Mouse (Mus musculus): Measurements from ENCODE around the gene Vasn.

The Vasn gene

DNA sequence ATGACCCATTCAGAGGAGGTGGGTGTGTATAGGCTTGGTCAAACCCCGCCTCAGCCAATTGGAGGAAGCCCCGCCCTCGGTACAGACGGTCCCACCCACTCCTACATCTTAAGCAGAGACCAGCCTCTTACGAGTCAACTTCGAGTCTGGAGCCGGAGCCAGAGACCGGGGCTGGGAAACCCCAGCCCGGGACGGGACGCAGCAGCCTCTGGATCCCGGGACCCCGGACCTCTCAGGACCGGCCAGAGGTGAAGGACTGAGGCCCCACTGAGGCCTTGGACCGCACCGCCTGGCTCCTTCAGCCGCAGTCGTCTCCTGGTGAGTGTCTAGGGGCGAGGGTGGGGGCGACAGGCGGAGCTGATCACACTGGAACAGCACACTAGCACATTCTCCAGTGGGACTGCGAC lies at the start of gene Vasn, which contains the start of gene Dnaja3:
Gene Vasn, plus strand, starts transcription at position 111 of the 407 bp plus-strand sequence.
Gene Dnaja3, plus strand, starts transcription at position 159 of the 407 bp plus-strand sequence.
- peak; percentile 91 to 96 for DNase-seq (ENCODE audit: inconsistent age in 2 of 2, low spot score in 1 of 2)

DNA sequence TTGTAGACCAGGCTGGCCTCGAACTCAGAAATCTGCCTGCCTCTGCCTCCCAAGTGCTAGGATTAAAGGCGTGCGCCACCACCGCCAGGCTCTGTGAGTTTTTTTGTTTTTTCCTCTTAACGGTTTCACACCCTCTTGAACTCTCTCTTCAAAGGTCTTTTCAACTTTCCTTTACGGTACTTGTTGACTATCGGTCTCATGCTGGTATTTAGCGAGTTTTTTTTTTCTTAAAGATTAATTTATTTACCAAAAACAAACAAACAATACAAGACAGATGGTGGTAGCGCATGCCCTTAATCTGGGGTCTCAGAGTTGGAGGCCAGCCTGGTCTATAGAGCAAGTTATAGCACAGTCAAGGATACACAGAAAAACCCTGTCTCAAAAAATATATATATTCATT lies 49.5 kb upstream of the Vasn start:
- DNase-seq (ENCODE audit: inconsistent age in 2 of 2, low spot score in 1 of 2) = no peak

DNA sequence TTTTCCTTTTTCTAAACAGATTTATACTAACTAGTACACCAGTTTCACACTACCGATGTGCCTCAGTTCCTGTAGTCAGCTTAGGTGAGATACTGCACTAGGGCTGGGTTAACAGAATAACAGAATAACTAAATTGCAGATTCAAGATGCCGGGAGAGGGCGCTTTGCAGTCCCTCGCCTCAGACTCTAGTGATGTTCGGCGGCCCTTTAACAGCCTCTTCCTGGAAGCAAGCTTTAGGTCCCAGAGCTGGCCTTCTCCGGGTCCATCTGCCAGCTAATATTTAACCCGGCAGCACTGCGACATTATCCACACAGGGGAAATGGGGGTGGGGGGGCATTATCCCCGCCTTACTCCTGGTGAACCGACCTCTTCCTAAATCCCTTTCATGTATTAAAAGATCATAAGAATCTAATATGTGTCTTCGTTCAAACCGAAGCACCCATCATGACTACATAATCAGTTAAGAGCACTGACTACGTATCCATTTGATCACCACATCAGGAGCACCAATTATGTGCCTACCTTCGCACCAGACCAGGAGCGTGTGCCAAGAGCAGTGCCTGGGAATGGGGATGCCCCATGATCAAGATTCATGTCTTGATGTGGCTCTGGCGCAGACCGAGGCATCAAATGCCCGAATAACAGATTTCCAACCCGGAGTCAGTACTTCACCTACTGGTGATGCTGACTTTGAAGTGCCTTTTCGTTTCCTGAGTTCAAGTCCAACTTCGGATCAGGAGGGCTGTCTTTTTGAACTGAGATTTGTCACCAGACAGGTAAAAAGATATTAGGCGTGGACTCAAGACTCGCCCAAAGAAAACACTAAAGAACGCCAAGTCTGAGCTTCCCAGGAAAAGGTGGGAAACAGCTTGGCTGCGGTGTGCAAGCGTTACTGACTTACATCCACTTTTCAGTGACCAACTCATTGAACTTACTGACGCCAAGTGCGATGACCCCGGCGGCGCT lies 46.5 kb upstream of the Vasn start:
- peak; percentile 61 to 84 for DNase-seq (ENCODE audit: inconsistent age in 2 of 2, low spot score in 1 of 2)

DNA sequence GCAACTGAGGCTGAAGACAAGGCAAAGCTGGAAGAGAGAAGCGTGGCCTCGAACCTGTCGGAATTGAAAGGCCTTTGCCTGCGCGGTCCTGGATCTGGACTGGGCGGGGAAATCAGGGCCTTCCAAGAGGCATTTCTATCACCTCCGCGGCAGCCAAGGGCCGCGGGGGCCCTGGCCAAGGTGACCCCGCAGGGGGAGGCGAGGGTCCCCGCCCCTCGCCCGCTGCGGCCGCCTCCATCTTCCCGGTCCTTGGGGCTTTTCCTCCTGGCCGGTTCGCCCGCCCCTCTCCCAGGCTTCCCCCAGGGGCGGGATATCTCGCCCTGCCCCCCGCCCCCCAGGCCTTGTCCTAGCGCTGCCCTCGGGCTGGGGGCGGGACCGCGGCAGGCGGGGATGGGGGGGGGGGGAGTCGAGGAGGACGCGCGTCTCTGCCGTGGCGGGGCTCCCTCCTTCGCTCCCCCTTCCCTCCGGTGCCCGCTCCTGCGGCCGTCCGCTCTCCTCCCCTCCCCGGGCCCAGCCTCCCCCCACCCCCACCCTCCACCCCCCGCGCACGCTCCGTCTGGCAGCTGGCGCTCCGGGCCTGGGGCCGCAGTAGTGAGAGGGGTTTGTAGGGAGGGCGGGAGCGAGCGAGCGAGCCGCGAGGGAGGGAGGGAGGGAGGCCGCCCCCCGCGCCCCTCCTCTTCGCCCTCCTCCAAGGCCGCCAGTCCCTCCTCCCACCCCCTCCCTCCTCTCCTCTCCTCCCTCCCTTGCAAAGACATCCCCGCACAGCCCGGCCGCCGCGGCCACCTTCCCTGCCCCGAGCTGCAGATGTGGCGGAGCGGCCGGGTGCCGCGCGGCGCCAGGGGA lies 45.5 kb upstream of the Vasn start, which contains the start of gene Glis2:
Gene Glis2, plus strand, starts transcription at position 743 of the 843 bp plus-strand sequence.
- DNase-seq (ENCODE audit: inconsistent age in 2 of 2, low spot score in 1 of 2) = peak; percentile 74 to 89

DNA sequence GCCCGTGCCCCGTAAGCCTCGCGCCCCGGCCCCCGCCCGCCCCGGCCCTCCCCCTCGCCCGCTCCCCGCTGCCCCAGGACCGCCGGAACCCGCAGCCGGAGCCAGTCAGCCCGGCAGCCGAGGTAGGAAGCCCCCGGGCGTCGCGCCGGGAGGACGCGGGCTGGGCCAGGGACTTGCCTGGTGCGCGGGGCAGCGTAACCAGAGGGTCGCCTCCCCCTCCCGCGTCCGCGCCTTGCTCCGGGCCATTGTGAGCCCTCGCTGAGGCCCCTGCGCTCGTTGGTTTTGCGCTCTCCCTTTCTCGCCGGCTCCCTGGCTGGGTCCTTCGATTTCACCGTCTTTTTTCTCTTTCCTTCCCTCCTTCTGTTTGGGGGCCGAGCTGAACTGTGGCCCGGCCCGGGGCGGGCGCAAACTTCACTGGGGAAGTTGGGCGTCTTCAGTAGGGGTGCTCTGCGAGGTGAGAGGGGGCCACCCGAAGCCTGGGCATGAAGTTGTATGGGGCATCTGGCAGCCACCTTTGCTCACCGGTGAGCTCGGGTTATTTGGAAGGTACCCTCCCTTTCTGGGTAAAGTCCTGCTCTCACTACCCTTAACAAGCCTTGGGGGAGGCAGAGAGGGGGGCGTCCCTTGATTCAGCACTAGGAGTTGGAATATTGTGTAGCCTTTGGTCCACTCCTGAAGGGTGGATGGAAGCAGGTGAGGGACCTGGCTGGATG lies 44.8 kb upstream of the Vasn start:
- peak; percentile 61 to 85 for DNase-seq (ENCODE audit: inconsistent age in 2 of 2, low spot score in 1 of 2)

DNA sequence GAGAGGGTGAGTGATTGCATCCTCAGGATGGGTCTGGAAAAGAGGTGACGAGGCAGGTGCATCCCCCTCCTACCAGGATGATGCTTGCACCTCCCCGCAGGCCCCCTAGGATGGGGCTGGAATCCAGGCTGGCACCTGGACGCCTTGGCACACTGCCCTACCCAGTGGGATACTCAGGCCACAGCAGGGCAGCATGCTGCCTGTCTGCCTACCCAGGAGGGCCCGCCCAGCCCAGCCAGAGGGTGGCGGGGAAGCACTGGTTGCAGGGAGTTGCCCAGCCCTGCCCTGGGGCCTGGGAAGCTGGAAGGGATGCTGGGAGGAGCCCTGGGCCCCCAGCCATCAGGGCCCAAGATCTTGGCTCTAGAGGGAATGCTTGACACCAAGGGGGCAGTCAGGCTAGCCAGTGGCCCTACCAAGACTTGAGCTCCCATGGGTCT lies 44.2 kb upstream of the Vasn start:
- peak; percentile 62 to 79 for DNase-seq (ENCODE audit: inconsistent age in 2 of 2, low spot score in 1 of 2)

DNA sequence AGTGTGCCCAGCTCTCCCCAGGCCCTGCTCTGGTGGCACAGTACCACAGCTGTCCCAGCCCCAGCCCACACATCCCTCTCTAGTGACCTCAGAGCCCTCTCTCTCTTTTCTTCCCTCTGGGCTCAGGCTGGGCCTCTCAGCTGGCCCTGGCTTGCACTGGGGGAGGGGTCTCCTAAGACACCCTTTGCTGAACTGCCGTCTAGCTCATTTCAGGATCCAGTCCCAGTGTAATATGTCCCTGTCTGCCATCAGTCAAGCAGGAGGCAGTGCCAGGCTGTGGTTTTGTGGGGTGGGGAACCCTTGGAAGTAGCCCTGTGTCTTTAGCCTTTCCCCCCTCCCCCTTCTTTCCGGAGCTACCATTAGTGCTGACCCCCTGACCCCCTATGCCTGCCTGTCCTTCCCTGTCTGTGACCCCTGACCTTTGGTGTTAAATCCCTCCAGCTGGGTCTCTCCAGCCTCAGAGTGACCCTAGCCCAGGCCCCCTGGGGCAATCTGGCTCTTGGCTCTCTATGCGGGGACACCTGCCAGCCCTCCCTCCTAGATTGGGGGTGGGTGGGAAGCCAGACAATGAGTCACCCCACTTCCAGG lies 43.5 kb upstream of the Vasn start:
- DNase-seq (ENCODE audit: inconsistent age in 2 of 2, low spot score in 1 of 2) = no peak

DNA sequence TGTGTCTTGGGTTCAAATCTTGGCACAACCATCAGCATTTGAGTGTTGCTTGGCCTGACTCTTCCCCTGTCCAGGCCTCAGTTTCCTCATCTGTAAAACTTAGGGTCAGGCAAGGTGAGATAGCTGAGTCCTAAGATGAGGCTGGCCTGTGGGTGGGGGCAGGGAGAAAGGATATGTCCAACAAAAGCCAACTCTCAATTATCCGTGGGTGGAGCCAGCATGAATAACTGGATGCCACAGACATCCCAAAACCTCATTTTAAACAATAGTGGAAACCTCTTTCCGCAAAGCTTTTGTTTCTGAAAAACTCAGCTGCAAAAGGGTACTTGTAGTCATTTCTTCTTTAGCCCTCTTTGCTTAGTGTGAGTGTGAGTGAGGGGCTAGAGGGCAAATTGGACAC lies 42.9 kb upstream of the Vasn start:
- DNase-seq (ENCODE audit: inconsistent age in 2 of 2, low spot score in 1 of 2) = peak in 1 of 2 experiments; percentile 43

DNA sequence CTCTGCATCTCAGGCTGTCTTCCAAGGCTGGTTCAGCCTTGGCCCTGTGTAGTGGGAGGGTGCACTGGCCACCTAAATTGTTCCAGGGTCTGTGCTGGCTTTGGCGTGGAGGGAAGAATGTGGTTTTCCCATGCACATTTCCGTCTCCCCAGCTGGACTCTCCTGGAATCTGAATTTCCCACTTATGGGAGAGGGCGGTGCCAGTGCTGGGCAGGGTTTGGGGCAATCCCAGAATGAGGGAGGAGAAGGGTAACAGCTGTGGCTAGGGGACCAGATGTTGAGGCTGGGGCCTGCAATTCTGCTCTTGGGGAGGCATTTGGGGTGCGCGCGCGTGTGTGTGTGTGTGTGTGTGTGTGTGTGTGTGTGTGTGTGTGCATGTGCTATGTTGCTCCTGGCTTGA lies 42.4 kb upstream of the Vasn start:
- peak in 1 of 2 experiments; percentile 51 for DNase-seq (ENCODE audit: inconsistent age in 2 of 2, low spot score in 1 of 2)

DNA sequence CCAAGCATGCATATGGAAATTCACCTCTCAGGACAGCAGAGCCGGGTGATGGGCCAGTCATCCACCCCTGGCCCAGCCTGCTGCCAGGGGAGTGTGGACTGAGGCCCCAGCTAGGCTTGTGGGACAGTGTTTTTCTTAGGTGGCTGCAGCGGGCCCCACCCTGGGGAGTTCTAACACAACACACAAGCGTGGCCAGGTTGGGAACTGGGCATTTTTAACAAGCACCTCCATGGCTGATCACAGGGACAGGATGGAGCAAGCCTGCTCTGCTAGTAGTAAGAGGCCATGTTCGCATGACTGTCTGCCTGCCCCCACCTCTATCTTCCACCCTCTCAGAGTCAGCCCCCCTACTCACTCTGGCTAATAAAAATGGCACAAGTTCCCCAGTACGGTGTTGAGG lies 41.7 kb upstream of the Vasn start:
- peak in 1 of 2 experiments; percentile 28 for DNase-seq (ENCODE audit: inconsistent age in 2 of 2, low spot score in 1 of 2)

DNA sequence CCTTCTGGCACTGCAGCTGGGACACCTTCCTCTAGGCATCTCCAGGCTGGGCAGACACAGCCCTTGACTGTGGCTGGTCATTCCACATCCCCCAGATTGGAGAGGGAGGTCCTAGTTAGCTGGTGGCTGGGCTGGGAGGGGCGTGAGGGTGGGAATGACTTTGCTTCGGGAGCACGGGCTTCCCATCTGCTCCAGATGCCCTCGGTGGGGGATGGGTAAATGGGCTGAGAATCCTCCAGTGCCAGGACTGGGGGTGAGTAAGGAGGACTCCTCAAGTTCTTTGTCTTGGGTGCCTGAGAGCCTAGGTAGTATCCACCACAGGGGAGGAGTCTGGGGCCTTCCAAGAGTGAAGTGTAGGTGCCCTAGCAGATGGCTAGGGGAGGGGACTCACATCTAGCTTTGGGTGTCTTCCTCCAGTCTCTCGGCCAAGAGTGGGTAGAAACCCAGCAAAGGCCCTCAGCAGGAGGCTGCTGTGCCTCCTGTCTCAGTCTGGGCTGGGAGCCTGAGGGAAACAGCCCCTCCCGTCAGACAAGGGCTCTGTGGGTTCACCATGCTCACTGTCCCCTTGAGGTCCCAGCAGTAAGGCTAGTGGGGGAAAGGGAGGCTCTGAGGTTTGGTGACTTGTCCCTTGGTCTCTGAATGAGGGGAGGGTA lies 40.7 kb upstream of the Vasn start:
- peak in 1 of 2 experiments; percentile 36 for DNase-seq (ENCODE audit: inconsistent age in 2 of 2, low spot score in 1 of 2)

DNA sequence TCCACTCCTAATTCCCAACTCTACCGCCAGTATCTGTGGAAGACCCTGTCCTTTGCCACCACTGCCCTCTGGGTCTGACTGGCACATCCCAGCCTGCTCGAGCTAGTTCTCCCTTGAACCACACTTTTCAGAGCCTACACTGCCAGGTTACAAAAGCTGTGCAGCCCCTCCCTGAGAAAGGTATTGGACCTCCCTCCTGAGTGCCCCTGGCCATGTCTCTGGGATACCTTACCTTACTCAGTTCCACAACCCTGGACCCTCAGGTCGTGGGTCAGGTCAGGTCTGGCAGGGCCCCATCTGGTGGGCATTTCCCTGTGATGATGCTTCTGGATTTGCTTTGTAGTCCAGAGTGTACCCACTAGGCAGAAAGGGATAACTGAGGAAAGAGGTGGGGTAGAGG lies 40.1 kb upstream of the Vasn start:
- no peak for DNase-seq (ENCODE audit: inconsistent age in 2 of 2, low spot score in 1 of 2)

DNA sequence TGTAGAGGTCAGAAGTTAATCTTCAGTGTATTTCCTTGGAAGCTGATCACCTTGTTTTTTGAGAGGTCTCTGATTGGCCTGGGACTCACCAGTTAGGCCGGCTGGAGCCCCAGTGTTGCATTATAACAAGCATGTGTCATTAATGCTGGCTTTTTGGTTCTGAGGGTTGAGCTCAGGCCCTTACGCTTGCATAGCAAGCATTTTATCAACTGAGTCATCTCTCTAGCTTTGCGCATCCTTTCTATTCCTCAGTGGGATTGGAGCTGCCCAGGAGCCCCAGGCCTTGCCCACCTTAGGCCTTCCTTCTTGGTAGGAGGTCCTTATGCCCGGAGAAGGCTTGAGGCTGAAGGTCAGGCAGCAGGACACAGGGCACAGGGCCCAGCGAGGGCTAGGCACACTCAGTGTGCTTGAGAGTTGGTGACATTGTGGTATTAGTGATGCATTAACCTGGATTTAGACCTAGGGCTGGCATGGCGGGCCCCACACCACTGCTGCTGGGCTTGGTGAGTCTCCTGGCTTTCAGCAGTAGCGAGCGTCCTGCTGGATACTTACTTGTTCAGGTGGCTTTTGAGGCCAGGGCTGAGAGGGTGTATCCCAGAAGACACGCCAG lies 38.9 kb upstream of the Vasn start:
- no peak for DNase-seq (ENCODE audit: inconsistent age in 2 of 2, low spot score in 1 of 2)

DNA sequence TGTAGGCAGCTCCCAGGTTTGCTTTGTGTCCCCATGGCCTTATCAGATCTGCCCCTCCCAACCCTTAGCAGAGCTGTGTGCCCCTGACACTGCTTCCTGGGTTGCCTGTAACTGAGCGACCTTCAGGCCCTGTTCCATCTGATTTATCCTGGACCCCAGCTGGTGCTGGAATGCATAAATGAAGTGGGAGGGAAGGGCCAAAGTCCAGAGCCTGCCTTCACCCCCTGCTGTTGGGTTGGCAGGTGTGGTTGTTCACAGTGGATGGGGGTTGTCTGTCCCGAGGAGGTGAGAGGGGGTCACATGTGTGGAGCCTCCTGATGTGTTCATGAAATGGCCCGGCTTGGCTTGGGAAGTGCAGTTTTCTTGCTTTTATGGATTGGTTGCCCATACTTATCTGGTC lies 37.6 kb upstream of the Vasn start:
- DNase-seq (ENCODE audit: inconsistent age in 2 of 2, low spot score in 1 of 2) = no peak

DNA sequence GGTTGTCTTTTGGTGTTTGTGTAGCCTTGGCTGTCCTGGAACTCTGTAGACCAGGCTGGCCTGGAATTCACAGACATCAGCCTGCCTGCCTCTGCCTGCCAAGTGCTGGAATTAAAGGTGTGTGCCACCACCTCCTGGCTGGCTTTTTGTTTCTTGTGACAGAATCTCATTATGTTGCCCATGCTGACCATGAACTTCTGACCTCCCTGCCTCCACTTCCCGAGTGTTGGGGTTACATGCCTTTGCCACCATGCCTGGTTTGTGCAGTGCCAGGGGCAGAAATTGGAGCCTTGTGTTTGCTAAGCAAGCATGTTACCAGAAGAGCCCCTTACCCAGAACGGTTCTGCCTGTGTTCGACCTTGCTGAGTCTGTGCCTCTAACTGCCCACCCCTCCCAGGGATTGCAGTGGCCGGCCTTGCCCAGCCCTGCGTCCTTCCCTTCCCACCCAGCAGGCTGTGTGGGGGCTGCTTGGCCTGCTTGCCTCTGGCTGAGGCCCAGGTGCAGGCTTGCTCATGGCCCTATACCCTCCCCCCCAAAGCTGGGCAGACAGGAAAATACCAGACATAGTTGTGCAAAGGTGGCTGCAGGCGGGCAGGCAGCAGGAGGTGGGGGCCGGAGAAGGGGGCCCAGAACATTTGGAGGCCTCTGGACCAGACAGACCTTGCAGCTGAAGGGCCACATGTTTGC lies 36.8 kb upstream of the Vasn start:
- DNase-seq (ENCODE audit: inconsistent age in 2 of 2, low spot score in 1 of 2) = peak in 1 of 2 experiments; percentile 70

DNA sequence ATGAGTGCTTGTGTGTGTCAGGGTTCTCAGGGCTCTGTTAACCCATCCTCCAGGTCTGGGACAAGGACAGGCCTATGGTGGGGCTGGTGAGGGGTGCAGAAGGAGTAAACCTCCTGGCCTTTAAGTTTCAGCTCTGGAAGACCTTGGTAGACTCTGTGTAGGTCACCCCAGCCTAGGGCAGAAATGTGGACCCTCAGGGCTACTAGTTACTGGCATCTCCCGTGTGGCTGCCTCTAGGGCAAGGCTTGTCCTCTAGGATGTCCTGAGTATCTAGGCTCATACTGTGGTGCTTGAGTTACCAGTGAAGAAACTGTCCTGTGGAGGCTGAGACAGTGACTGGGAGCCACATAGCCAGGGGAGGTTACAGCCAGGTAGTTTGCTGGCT lies 36.3 kb upstream of the Vasn start:
- DNase-seq (ENCODE audit: inconsistent age in 2 of 2, low spot score in 1 of 2) = no peak

DNA sequence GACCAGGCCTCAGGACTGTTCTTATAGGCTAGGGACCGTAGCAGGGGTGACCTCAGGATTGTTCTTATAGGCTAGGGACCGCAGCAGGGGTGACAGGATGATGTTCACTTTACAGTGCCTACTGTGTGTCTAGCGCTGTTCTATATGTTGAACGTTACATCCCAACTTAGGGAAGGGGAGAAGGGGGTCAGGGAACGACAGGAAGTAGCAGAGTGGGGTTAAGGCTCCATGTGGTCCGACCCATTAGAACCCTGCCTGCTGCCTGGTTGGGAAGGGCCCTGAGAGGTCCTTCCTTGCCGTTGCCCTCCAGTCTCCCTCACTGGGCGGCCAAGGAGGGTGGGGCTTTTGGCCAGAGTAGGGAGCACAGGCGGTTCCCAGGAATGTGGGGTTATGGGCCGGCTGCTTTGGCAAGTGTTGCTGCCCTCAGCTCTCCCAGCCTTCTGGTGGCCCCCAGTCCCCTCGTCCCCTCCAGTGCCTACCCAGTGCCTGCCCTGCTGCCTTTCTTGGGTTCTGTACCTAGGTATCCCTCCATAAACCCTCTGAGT lies 35.4 kb upstream of the Vasn start:
- no peak for DNase-seq (ENCODE audit: inconsistent age in 2 of 2, low spot score in 1 of 2)

DNA sequence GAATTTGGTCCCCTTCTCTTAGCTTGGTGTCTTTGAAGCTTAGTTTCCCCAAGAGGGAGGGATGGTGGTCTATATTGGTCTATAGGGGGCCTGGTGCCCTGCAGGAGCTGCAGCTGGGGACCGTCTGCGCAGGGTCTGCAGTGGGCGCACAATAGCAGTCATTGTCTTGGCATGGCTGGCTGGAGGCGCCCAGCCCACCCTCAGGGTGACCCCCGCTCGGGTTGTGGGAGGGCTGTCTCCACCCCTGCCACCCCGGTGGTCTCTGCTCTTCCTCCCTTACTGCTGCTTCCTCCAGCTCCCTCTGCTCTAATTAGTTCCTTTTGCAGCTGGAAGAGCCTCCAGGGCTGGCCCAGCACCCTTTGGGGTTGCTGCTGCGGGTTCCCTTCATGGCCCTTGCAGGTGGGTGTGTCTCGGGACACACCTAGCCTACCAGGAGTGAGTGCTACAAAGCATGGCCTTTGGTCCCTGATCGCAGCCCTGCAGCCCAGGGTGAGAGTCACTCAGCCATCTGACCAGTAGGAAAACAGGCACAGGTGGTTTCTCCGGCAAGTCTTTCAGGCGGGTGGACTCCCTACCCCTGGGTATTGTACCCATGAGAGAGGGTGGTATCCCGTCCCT lies 34.1 kb upstream of the Vasn start:
- no peak for DNase-seq (ENCODE audit: inconsistent age in 2 of 2, low spot score in 1 of 2)

Data from adrenal gland, adult (tissue).